Mouse (Mus musculus) urinary bladder, postnatal 14 days (tissue): ENCODE measurements around the gene Cpb1.

Experiments used
- DNase-seq: peaks from one replicate; pipeline ENCODE4 v3.0.0; 2021; ENCODE audit warnings: low spot score

The Cpb1 gene

GRCm38 (mm10) chr3:20275633-20276032 lies at the start of gene Cpb1:
Gene Cpb1, minus strand, starts transcription at chr3:20275733.
- DNase-seq, result no peak

DNA sequence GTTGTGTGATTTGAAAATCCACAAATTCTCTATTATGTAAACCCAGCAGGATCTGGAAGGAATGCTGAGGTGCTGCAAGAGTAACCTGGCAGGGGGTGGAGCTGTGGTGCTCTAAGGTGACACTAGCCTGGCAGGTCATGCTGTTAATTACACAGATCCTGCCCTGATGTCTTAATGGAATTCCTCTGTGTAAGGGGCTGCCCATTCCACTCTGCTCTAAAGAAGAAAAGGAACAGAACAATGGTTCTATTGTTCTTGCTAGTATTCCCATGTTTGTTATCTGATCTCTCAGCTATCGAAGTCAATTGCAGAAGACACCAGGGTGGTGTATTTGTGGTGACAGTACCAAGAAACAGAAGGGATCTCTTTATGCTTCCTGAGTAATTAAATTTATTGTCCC lies 41.7 kb upstream of the Cpb1 start:
- DNase-seq, result no peak

DNA sequence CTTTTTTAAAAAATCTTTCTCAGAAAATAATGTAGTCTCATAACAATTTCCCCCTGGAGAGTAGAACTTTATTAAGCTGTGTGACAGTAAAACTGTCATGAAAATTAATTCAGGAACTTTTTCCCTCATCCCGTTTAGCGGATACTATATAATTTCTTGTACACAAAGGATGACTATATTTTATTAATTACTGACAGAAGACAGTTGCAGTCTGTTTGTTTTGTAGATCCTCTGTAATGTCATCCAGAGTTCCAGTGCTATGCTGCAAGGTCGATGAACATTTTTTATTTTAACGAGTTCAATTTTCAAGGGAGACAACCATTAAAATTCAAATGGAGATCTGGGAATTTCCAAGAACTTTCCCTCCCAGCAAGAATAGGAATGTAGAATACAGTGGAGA lies 33.6 kb upstream of the Cpb1 start:
- DNase-seq, result no peak

DNA sequence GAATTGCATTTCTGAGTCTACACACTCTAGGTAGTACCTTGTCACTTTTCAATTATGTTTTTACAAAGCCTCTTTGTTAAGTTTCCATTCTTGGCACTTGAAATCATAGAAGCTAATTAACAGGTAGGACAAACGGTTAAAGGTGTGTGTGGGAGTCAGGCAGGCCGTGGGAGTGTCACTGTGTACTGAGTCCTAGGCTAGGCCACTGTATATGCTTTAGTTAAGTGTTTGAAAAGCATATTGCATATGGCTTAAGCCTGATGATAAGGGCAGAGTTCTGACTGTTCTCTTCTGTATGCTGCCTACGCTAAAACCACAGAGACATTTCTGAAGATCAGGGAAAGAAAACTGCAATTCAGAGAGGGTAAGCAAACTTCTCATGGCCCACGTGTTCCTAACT lies 31.7 kb upstream of the Cpb1 start:
- no peak for DNase-seq

GRCm38 (mm10) chr3:20304758-20305352 lies 29.3 kb upstream of the Cpb1 start:
- DNase-seq, result no peak

DNA sequence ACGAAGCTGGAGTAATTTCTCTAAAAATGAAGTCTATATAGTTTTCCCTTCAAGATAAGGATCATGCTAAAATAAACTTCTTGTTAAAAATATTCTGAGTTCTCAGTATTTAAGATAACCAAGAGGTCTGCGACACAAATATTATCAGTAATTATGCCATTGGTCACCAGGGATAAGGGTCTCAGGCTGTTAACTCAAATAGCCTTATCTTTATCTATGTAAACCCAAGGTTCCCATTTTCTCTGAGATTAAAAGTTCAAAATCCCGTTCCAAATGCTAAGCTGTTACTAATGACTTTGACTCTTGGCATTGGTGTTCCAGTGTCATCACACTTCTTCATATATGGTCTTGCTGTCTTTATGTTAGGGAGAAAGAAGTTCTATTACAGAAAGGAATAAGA lies 20.0 kb upstream of the Cpb1 start:
- no peak for DNase-seq

GRCm38 (mm10) chr3:20294542-20295348 lies 19.2 kb upstream of the Cpb1 start:
- DNase-seq, result no peak

GRCm38 (mm10) chr3:20291370-20291769 lies 15.8 kb upstream of the Cpb1 start:
- DNase-seq, result no peak

GRCm38 (mm10) chr3:20288761-20289160 lies 13.2 kb upstream of the Cpb1 start:
- no peak for DNase-seq

DNA sequence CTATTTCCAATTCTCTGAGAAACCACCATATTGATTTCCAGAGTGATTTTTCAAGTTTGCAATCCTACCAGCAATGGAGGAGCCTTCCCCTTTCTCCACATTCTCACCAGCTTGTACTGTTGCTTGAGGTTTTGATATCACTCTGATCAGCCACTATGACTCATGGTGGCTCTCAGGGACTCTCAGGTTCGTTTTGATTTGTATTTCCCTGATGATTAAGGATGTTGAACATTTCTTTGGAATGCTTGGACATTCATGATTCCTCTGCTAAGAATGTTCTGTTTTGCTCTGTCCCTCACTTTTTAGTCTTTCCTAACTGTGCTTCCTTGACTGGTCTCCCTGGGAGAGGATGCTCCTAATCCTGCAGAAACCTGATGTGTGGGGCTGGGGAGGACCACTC lies 6.3 kb upstream of the Cpb1 start:
- no peak for DNase-seq

- DNase-seq, result no peak
Measured at GRCm38 (mm10) chr3:20254566-20255479, 20.7 kb downstream of the Cpb1 start.

GRCm38 (mm10) chr3:20243913-20244312 lies 31.6 kb downstream of the Cpb1 start:
- DNase-seq, result no peak

DNA sequence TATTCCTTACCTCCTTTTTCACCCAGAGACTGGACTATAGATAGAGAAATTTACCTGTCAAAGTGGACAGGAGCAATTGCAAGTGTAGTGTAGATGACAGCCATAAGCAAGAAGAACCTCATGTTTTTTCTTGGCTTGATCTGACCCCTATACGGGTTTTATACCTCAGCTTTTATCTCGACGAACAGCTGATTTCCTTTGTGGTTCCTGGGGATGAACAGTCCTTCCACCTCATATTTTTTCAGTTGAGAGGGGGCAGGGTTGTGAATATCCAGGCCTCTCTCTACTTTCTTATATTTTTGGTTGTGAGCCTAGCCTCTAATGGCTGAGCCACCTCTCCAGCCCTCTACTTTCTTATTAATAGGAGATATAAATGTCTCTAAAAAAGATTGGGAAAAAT lies 33.5 kb downstream of the Cpb1 start, which contains the start of gene Cpa3:
Gene Cpa3, minus strand, starts transcription at position 132 of the 400 bp plus-strand sequence.
- DNase-seq, result no peak

DNA sequence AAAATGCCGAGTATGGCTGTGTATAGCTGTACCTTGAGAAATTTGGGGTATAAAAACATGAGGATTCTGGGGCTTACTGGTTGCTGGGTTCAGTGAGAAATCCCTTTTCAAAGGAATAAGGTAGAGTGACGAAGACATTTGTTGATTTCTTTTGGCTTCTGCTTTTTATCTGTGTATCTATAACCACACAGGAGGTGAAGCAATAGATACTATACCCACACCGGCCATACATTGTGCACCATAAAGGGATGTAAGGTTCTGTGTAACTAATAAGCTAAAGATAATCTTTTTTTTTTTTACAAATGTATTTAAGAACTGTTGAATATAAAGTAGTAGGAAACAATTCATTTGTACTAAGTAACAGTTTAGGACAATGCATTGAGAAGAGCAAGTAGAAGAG lies 35.8 kb downstream of the Cpb1 start:
- DNase-seq, result no peak

GRCm38 (mm10) chr3:20236965-20237364 lies 38.6 kb downstream of the Cpb1 start:
- no peak for DNase-seq

- DNase-seq, result no peak
Measured at GRCm38 (mm10) chr3:20229027-20229426, 46.5 kb downstream of the Cpb1 start.

- no peak for DNase-seq
Measured at GRCm38 (mm10) chr3:20225429-20225828, 50.1 kb downstream of the Cpb1 start.

DNA sequence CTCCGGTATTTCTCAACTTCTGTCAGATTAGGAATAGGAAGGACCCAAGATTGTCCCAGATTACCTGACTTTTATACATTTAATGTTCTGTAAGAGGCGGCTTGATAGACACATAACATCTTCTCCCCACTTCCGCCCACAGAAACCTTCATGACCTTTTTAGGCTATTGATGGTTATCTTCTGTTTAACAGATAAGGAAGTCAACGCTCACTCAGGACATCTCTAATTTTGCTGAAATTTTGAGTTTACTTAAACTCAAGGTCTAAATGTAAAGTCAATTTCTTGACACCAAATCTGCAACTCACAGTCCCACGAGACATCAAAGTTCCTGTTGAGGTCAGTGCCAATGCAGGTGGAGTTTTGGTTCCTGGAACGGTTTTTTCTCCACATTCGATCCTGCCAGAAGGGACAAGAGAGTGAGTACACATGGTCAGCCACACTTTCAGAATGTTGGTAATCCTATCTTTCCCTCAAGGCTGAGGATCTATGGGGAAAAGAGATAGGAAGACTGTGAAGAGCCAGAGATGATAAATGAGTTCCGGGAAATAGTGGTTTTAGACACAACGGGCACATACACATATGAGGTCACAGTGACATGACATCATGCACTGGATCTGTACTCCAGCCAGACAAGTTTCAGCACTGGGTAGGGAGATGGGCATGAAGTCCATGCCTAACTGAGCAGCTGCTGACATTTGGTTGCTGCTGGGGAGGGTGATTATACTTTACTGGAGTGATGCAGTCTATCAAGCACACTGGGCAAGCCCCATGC lies 52.4 kb downstream of the Cpb1 start:
- no peak for DNase-seq

- DNase-seq, result no peak
Measured at GRCm38 (mm10) chr3:20222136-20222535, 53.4 kb downstream of the Cpb1 start.

- peak; percentile 38 for DNase-seq
Measured at GRCm38 (mm10) chr3:20198869-20199268, 76.7 kb downstream of the Cpb1 start.
